Mouse (Mus musculus) liver, embryonic 15.5 days (tissue): ENCODE data around the gene Dnaaf1. TPM values are rescaled to one million over a fixed set of nuclear protein-coding genes. Genes with fewer than 3 reads are reported as not detected.

Experiments
- ATAC-seq: fragments of 200-750 bp; cut with Nextera tagmentation; 2 replicates; pipeline ENCODE4 v1.8.0; 2017; ENCODE audit warnings: moderate number of reproducible peaks, mild to moderate bottlenecking, moderate library complexity; ENCODE audit not compliant: insufficient read depth
- H3K27ac ChIP-seq: fragments of 300-500 bp; sonication (generic); replicated peaks from 2 replicates; pipeline ENCODE4 v1.5.1; 2015; ENCODE audit warnings: mild to moderate bottlenecking, inconsistent platforms
- H3K27me3 ChIP-seq: fragments of 300-500 bp; sonication (generic); 2 replicates; pipeline ENCODE4 v1.6.1; 2015; ENCODE audit warnings: mild to moderate bottlenecking, inconsistent platforms
- H3K36me3 ChIP-seq: fragments of 300-500 bp; sonication (generic); replicated peaks from 2 replicates; pipeline ENCODE4 v1.6.1; 2015; ENCODE audit warnings: moderate library complexity, mild to moderate bottlenecking, inconsistent platforms
- H3K4me1 ChIP-seq: fragments of 300-500 bp; sonication (generic); replicated peaks from 2 replicates; pipeline ENCODE4 v1.6.1; 2015; ENCODE audit warnings: inconsistent platforms
- H3K4me2 ChIP-seq: fragments of 300-500 bp; sonication (generic); 2 replicates; pipeline ENCODE4 v1.6.1; 2015; ENCODE audit warnings: moderate library complexity, mild to moderate bottlenecking, inconsistent platforms
- H3K4me3 ChIP-seq: fragments of 300-500 bp; sonication (generic); replicated peaks from 2 replicates; pipeline ENCODE4 v1.5.1; 2015; ENCODE audit warnings: mild to moderate bottlenecking, inconsistent platforms
- H3K9ac ChIP-seq: fragments of 300-500 bp; sonication (generic); 2 replicates; pipeline ENCODE4 v1.6.1; 2015; ENCODE audit warnings: moderate library complexity, mild to moderate bottlenecking, inconsistent platforms
- H3K9me3 ChIP-seq: fragments of 300-500 bp; sonication (generic); replicated peaks from 2 replicates; pipeline ENCODE4 v1.6.1; 2016; ENCODE audit warnings: inconsistent platforms
- WGBS: fragments of 180-500 bp; shearing (Covaris S2); methylation state at CpG from one replicate; pipeline ENCODE4 v1.1.7; 2015; ENCODE audit warnings: mixed read lengths; ENCODE audit not compliant: insufficient replicate concordance; 5-methylcytosine and 5-hydroxymethylcytosine counted together
- polyA plus RNA-seq: library from polyadenylated mRNA; unstranded; fragments of >200 nt; fragmentation: Nextera tagmentation; extraction: Ambion mirVana; gene quantifications from 2 replicates; pipeline ENCODE4 v1.2.1, GENCODE M21; 2015

The Dnaaf1 gene
- polyA plus RNA-seq, 1 experiment from 2014 or later: 0.08 TPM

- Histone ChIP-seq H3K27me3 (peaks cover 52% of the 10 kb centered on the region), H3K27ac (no peak overlapping the region)
- WGBS: 27% methylated on average over 2 of the region's 2 CpGs
These were observed 60.9 kb downstream of the Dnaaf1 start for GRCm38 (mm10) chr8:119635958-119636357.

GRCm38 (mm10) chr8:119636766-119637165 is 61.7 kb downstream of the Dnaaf1 start:
- no peaks in the 10 kb centered on the region for H3K4me1 ChIP-seq
- 45% methylated on average over 7 of the region's 7 CpGs for WGBS
- H3K4me2 ChIP-seq: no peak overlapping the region
- no peak overlapping the region for H3K9ac ChIP-seq
- ATAC-seq: no peak
- no peak overlapping the region for H3K27ac ChIP-seq
- H3K27me3 ChIP-seq: peaks cover 48% of the 10 kb centered on the region
- no peak overlapping the region for H3K4me3 ChIP-seq
- no peaks in the 10 kb centered on the region for H3K36me3 ChIP-seq
- H3K9me3 ChIP-seq: no peaks in the 10 kb centered on the region

More at GRCm38 (mm10) chr8:119635958-119636357, 60.9 kb downstream of the Dnaaf1 start:
- ATAC-seq: no peak
- H3K36me3 ChIP-seq: no peaks in the 10 kb centered on the region
- no peak overlapping the region for H3K4me3 ChIP-seq
- no peak overlapping the region for H3K9ac ChIP-seq
- no peaks in the 10 kb centered on the region for H3K4me1 ChIP-seq
- no peaks in the 10 kb centered on the region for H3K9me3 ChIP-seq
- H3K4me2 ChIP-seq: no peak overlapping the region

DNA sequence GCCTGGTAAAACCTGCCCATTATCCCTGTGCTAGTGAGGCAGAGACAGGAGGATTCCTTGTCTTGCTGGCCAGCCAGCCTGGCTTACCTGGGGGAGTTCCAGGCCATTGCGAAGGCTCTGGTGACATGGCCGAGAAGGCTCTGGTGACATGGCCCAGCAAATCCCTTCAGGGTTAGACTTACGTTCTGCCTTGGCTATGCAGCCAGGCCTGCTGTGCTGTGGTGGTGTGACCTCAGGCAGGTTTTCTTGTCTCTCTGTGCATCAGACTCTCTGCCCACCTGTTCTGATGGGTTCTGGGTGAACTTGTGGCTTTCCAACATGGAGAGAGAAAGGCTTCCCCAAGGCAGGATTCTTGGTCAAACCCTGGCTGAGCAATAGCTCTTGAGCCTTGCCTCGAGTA is 62.3 kb downstream of the Dnaaf1 start:
- Histone ChIP-seq H3K4me3 (no peak overlapping the region), H3K36me3 (no peaks in the 10 kb centered on the region), H3K4me1 (no peaks in the 10 kb centered on the region), H3K27me3 (peaks cover 44% of the 10 kb centered on the region), H3K9me3 (no peaks in the 10 kb centered on the region), H3K9ac (no peak overlapping the region), H3K27ac (no peak overlapping the region), H3K4me2 (no peak overlapping the region)
- no peak for ATAC-seq
- 58% methylated on average over 4 of the region's 4 CpGs for WGBS

GRCm38 (mm10) chr8:119638261-119638660 is 63.2 kb downstream of the Dnaaf1 start:
- H3K36me3 ChIP-seq: no peaks in the 10 kb centered on the region
- no peaks in the 10 kb centered on the region for H3K9me3 ChIP-seq
- H3K27ac ChIP-seq: no peak overlapping the region
- ATAC-seq: no peak
- 68% methylated on average over 6 of the region's 6 CpGs for WGBS
- H3K4me2 ChIP-seq: no peak overlapping the region
- no peak overlapping the region for H3K4me3 ChIP-seq
- H3K4me1 ChIP-seq: no peaks in the 10 kb centered on the region
- no peak overlapping the region for H3K9ac ChIP-seq
- peaks cover 35% of the 10 kb centered on the region for H3K27me3 ChIP-seq

DNA sequence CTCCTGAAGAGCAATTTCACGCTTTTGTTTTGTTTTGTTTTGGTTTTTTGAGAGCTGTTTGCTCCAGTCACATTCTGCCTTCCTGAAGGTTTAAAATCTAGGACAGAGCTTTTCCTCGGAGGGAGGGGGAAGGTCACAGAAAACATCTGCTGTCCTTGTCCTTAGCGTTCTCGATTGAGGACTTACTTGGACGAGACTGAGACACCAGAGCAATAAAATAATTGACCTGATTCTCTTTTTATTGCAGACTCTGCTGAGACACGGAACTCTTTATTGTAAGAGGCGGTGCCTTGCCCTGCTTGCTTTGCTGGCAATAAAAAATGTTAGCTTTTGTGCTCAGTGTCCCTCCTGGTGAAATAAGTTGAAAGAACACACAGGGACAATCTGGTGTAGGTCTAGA is 64.8 kb downstream of the Dnaaf1 start:
- WGBS: 45% methylated on average over 7 of the region's 7 CpGs
- no peak for ATAC-seq

DNA sequence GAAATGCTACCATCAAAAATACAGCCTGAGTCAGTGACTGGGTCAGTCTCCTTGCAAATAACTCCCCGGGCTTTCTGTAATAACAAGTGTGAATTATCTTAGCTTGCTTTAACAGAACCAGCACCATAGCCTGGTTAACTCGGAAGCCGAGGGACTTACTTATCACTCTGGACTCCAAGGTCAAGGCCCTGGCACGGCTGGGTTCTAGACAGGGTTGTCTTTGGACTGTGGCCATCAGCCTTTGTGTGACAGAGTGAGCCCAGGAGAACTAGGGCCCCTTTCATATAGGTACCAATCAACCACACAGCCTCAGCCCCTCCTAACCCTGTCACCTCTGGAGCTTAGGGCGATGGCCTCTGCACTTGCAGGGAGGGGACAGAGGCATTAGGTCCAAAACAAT is 66.0 kb downstream of the Dnaaf1 start:
- ATAC-seq: no peak
- Histone ChIP-seq H3K27ac (no peak overlapping the region), H3K36me3 (no peaks in the 10 kb centered on the region), H3K4me1 (no peaks in the 10 kb centered on the region), H3K4me2 (no peak overlapping the region), H3K9ac (no peak overlapping the region), H3K27me3 (peaks cover 7% of the 10 kb centered on the region), H3K9me3 (no peaks in the 10 kb centered on the region), H3K4me3 (no peak overlapping the region)
- 49% methylated on average over 5 of the region's 5 CpGs for WGBS

More for the DNA sequence above, 64.8 kb downstream of the Dnaaf1 start:
- Histone ChIP-seq H3K27me3 (peaks cover 19% of the 10 kb centered on the region), H3K9me3 (no peaks in the 10 kb centered on the region), H3K9ac (no peak overlapping the region), H3K36me3 (no peaks in the 10 kb centered on the region), H3K4me3 (no peak overlapping the region), H3K4me1 (no peaks in the 10 kb centered on the region), H3K4me2 (no peak overlapping the region), H3K27ac (no peak overlapping the region)

DNA sequence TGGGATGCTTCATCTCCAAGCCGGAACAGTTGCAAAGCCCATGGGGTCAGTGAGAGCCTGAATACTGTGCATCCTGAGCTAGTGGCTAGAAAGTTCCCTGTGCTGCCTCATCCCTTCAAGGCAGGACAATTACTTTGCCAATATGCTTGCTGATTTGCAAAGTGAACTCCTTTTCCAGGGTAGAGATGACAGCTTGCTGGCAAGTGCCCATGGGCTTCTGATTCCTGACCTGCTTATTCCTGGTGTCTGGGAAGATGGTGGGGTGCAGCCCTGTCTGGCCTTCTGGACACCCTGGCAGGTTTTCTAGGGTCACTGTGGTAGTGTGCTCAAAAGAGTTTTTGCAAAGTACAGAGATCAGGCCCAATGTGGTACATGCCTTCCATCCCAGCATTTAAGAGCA is 67.9 kb downstream of the Dnaaf1 start:
- Histone ChIP-seq H3K9ac (no peak overlapping the region), H3K4me2 (no peak overlapping the region), H3K36me3 (no peaks in the 10 kb centered on the region), H3K27ac (no peak overlapping the region), H3K4me1 (no peaks in the 10 kb centered on the region), H3K9me3 (no peaks in the 10 kb centered on the region), H3K4me3 (no peak overlapping the region), H3K27me3 (no peaks in the 10 kb centered on the region)
- no peak for ATAC-seq
- WGBS: 72% methylated on average over 1 of the region's 1 CpGs

DNA sequence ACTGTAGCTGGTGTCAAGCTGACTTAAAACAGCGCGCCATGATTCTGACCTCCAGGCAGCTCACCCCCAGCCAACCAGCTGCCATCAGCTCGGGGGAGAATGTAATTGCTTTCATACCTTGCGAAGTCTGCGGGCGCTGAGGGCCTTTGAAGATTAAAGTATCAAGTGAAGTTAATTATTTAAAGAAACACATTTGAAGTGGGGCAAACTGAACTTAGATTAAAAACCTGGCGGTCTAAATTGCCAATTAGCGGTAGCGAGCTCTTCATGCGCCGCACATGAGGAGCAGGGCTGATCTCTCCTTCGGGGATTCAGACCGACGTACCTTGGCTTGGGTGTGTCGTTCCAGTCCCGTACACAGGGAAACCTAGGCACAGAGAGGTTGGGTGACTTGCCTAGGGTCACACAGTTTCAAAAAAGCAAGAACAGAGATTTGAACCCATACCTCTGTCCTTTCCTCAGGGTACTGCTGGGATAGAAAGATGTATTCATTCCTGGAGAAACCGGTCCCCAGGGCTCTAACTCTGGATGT is 69.5 kb downstream of the Dnaaf1 start:
- no peaks in the 10 kb centered on the region for H3K27me3 ChIP-seq
- WGBS: 84% methylated on average over 17 of the region's 17 CpGs
- H3K36me3 ChIP-seq: no peaks in the 10 kb centered on the region
- no peak overlapping the region for H3K4me3 ChIP-seq
- no peaks in the 10 kb centered on the region for H3K9me3 ChIP-seq
- no peak overlapping the region for H3K4me2 ChIP-seq
- H3K27ac ChIP-seq: no peak overlapping the region
- H3K4me1 ChIP-seq: no peaks in the 10 kb centered on the region
- ATAC-seq: no peak
- H3K9ac ChIP-seq: no peak overlapping the region

DNA sequence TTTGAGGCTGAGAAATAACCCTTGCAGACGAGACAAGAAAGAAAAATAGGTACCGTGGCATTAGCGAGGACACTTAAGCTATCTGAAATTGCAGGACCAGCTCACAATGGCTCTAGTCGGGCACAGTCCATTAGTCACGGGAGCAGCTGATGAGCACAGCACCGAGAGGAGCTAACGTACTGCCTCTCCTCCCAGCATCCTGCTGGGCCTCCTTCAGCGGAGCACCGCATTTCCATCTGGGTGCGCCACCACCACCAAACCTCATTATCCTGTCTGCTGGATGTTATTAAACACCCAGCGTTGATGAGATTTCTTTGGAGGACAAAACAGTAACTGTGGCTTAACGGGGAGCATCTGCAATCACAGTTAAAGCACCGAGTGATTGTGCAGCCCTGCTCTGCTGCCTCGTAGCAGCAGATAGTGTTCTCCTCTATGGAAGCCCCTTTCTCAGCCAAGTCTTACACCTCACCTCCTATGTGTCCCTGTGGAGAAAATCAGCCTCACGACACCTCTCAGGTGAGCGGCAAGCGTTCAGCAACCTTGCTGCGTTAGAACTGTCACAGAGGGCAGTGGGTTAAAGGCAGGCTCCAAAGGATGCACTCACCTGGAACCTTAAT is 70.1 kb downstream of the Dnaaf1 start:
- H3K36me3 ChIP-seq: no peaks in the 10 kb centered on the region
- H3K4me3 ChIP-seq: no peak overlapping the region
- H3K27ac ChIP-seq: no peak overlapping the region
- H3K9ac ChIP-seq: no peak overlapping the region
- no peak overlapping the region for H3K4me2 ChIP-seq
- H3K4me1 ChIP-seq: no peaks in the 10 kb centered on the region
- H3K27me3 ChIP-seq: no peaks in the 10 kb centered on the region
- ATAC-seq: no peak
- no peaks in the 10 kb centered on the region for H3K9me3 ChIP-seq
- WGBS: 71% methylated on average over 18 of the region's 18 CpGs

DNA sequence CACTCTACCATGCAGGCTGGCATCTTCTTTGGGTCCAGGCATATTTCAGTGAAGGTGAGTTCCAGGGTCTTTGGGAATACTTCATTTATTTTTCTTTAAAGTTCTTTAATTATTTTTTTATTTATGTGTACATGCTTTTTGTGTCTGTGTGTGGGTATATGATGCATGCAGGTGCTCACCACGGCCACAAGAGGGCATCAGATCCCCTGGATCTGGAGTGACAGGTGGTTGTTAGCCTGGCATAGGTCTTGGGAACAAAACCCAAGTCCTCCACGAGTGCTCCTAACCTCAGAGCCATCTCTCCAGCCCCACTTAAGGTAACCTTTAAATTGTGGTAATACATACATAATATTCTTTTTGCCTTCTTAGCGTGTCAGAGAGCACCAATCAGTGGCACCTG is 71.2 kb downstream of the Dnaaf1 start:
- no peak for ATAC-seq
- no peaks in the 10 kb centered on the region for H3K9me3 ChIP-seq
- 57% methylated on average over 3 of the region's 3 CpGs for WGBS
- H3K4me1 ChIP-seq: no peaks in the 10 kb centered on the region
- H3K4me2 ChIP-seq: no peak overlapping the region
- no peaks in the 10 kb centered on the region for H3K36me3 ChIP-seq
- H3K27me3 ChIP-seq: no peaks in the 10 kb centered on the region
- no peak overlapping the region for H3K9ac ChIP-seq
- H3K27ac ChIP-seq: no peak overlapping the region
- no peak overlapping the region for H3K4me3 ChIP-seq

GRCm38 (mm10) chr8:119646846-119647245 is 71.8 kb downstream of the Dnaaf1 start:
- Histone ChIP-seq H3K4me3 (no peak overlapping the region), H3K4me1 (no peaks in the 10 kb centered on the region), H3K27ac (no peak overlapping the region), H3K9ac (no peak overlapping the region), H3K27me3 (no peaks in the 10 kb centered on the region), H3K36me3 (no peaks in the 10 kb centered on the region), H3K9me3 (no peaks in the 10 kb centered on the region), H3K4me2 (no peak overlapping the region)
- 61% methylated on average over 7 of the region's 7 CpGs for WGBS
- no peak for ATAC-seq
